Mouse (Mus musculus): ENCODE results near the gene Actr1b.

DNA sequence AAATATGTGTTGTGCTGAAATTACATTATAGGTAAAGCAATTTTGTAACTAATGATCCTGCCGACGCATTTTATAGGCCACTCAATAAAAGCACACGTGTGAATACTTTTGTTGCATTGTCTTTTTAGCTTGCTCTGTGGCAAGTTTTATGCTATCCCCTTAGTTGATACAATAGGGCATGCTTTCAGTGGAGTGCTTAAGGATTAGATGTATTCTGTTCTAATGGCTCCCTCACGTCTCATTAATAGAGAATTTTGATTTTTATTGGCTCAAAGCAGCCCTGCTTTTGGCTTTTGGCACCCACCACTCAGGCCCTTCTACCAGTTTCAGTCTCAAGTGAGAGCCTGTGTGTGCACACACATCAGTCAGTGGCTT lies 9.8 kb upstream of the Actr1b start:
- TF ChIP-seq POLR2A (IDR thresholded peaks at IDR 0.05; ENCODE audit: borderline replicate concordance, insufficient read depth, low read length) (no peak), CTCF (IDR thresholded peaks at IDR 0.05; ENCODE audit: borderline replicate concordance, insufficient read depth, low read depth, low read length) (no peak)
